In the genomic region with DNA sequence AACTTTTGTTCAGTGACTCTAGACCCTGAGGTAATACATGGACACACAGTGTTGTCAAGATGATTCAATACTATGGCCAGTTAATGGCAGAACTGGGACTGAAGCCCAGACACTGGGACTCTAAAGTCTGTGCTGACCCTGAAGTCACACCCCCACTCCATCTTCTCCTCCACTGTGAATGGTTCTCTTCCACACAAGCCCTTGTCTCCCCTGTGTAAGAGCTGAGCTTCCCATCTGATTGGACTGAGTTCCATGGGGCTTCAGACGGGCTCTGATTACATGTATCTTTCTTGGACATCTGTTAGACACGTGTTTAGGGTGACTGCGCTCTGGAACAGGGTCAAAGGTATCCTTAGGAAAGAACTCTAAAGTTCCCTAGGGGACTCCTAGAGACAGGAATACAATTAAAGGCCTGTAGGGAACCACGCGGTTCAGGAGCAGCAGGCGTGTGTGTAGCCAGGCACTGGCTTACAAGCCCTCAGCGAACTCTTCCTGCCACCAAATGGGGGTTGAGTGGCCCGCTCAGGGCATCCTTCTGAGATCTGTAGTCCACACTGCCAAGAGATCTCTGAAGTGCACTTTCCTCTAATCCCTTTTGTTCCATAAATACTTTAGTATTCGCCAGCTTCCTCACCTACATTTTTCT, we compare ENCODE assay signal across 18 mouse cellular contexts.
A peak's percentile ranks its signal among the peaks of the same experiment; 100 is the strongest.
DNase-seq lines count a peak whose midpoint lies in the region; ATAC-seq lines count a peak whose summit lies in the region.
"Had no signal": no experiment of that assay in that cellular context is flagged by ENCODE, and none has a peak within 500 bp of the region (broad histone marks: within the 10 kb centered on the region; RNA-seq: fewer than 3 reads in every experiment).

No protein-coding gene starts in this region.

- H3K4me1 ChIP-seq in heart, embryonic 11.5 days (ENCODE audit: control insufficient read depth, insufficient read depth, low read length), result no peaks in the 10 kb centered on the region
- H3K4me1 ChIP-seq in midbrain, embryonic 12.5 days, result no peaks in the 10 kb centered on the region
- no peaks in the 10 kb centered on the region for H3K4me1 ChIP-seq in midbrain, embryonic 15.5 days
- H3K4me1 ChIP-seq in liver, embryonic 12.5 days, result peaks cover 5% of the 10 kb centered on the region; the same call in 1 of the 2 replicates
- no peaks in the 10 kb centered on the region for H3K4me1 ChIP-seq in neural tube, embryonic 15.5 days
- H3K4me1 ChIP-seq: embryonic facial prominence, embryonic 15.5 days had no signal

- no peak; the same call in 1 of the 2 replicates for ATAC-seq in heart, embryonic 11.5 days (replicated peaks; ENCODE audit: insufficient number of reproducible peaks, low FRiP score, low TSS enrichment)
- 0 out of 2 replicates have a peak, but pooled peaks have one; percentile 6 for ATAC-seq in midbrain, embryonic 12.5 days (ENCODE audit: low FRiP score, low read depth)
- ATAC-seq in midbrain, embryonic 15.5 days (replicated peaks), result no peak
- ATAC-seq in liver, embryonic 12.5 days, result peak; percentile 67
- peak; percentile 43 for ATAC-seq in neural tube, embryonic 15.5 days (ENCODE audit: low FRiP score)
- ATAC-seq: forebrain, embryonic 16.5 days had no signal

- H3K4me2 ChIP-seq in heart, embryonic 11.5 days, result no peak overlapping the region
- H3K4me2 ChIP-seq in midbrain, embryonic 12.5 days (replicated peaks), result no peak overlapping the region
- H3K4me2 ChIP-seq in midbrain, embryonic 15.5 days, result no peak overlapping the region
- H3K4me2 ChIP-seq in liver, embryonic 12.5 days, result no peak overlapping the region
- no peak overlapping the region for H3K4me2 ChIP-seq in neural tube, embryonic 15.5 days
- H3K4me2 ChIP-seq: embryonic facial prominence, embryonic 15.5 days; heart, embryonic 12.5 days had no signal

- H3K9ac ChIP-seq in heart, embryonic 11.5 days (ENCODE audit: low read depth, low read length), result no peak overlapping the region
- H3K9ac ChIP-seq in midbrain, embryonic 12.5 days (replicated peaks), result no peak overlapping the region
- H3K9ac ChIP-seq in midbrain, embryonic 15.5 days, result no peak overlapping the region
- H3K9ac ChIP-seq in liver, embryonic 12.5 days, result no peak overlapping the region
- H3K9ac ChIP-seq in neural tube, embryonic 15.5 days (replicated peaks), result no peak overlapping the region
- H3K9ac ChIP-seq: embryonic facial prominence, embryonic 15.5 days; heart, embryonic 12.5 days had no signal

- no peak overlapping the region for H3K27ac ChIP-seq in heart, embryonic 11.5 days (ENCODE audit: low read depth, low read length)
- H3K27ac ChIP-seq in midbrain, embryonic 12.5 days (replicated peaks), result no peak overlapping the region
- no peak overlapping the region for H3K27ac ChIP-seq in midbrain, embryonic 15.5 days
- H3K27ac ChIP-seq in liver, embryonic 12.5 days, result no peak overlapping the region
- H3K27ac ChIP-seq in neural tube, embryonic 15.5 days (replicated peaks), result no peak overlapping the region
- H3K27ac ChIP-seq: embryonic facial prominence, embryonic 15.5 days had no signal

- H3K36me3 ChIP-seq in heart, embryonic 11.5 days (ENCODE audit: control insufficient read depth, insufficient read depth, low read length), result no peaks in the 10 kb centered on the region
- H3K36me3 ChIP-seq in midbrain, embryonic 12.5 days, result no peaks in the 10 kb centered on the region
- no peaks in the 10 kb centered on the region for H3K36me3 ChIP-seq in midbrain, embryonic 15.5 days (replicated peaks)
- no peaks in the 10 kb centered on the region for H3K36me3 ChIP-seq in liver, embryonic 12.5 days
- H3K36me3 ChIP-seq in neural tube, embryonic 15.5 days, result no peaks in the 10 kb centered on the region
- H3K36me3 ChIP-seq: embryonic facial prominence, embryonic 15.5 days; heart, embryonic 12.5 days had no signal

- H3K9me3 ChIP-seq in heart, embryonic 11.5 days (replicated peaks; ENCODE audit: control insufficient read depth, low read length), result no peaks in the 10 kb centered on the region
- H3K9me3 ChIP-seq in midbrain, embryonic 12.5 days, result no peaks in the 10 kb centered on the region
- no peaks in the 10 kb centered on the region for H3K9me3 ChIP-seq in midbrain, embryonic 15.5 days
- H3K9me3 ChIP-seq in liver, embryonic 12.5 days (replicated peaks), result no peaks in the 10 kb centered on the region
- H3K9me3 ChIP-seq in neural tube, embryonic 15.5 days (replicated peaks), result no peaks in the 10 kb centered on the region
- H3K9me3 ChIP-seq: embryonic facial prominence, embryonic 15.5 days; heart, embryonic 12.5 days had no signal

- WGBS in heart, embryonic 11.5 days (ENCODE audit: insufficient replicate concordance), result 63% methylated on average over 9 of the region's 9 CpGs
- 68% methylated on average over 9 of the region's 9 CpGs for WGBS in midbrain, embryonic 12.5 days
- WGBS in midbrain, embryonic 15.5 days, result 59% methylated on average over 9 of the region's 9 CpGs
- 62% methylated on average over 9 of the region's 9 CpGs for WGBS in liver, embryonic 12.5 days (ENCODE audit: insufficient replicate concordance)
- WGBS in neural tube, embryonic 15.5 days, result 63% methylated on average over 9 of the region's 9 CpGs

- H3K27me3 ChIP-seq in heart, embryonic 11.5 days (ENCODE audit: control insufficient read depth, insufficient read depth, low read length), result no peaks in the 10 kb centered on the region
- no peaks in the 10 kb centered on the region for H3K27me3 ChIP-seq in midbrain, embryonic 12.5 days
- no peaks in the 10 kb centered on the region for H3K27me3 ChIP-seq in midbrain, embryonic 15.5 days (replicated peaks)
- no peaks in the 10 kb centered on the region for H3K27me3 ChIP-seq in liver, embryonic 12.5 days (replicated peaks)
- H3K27me3 ChIP-seq in neural tube, embryonic 15.5 days (replicated peaks), result no peaks in the 10 kb centered on the region
- H3K27me3 ChIP-seq: embryonic facial prominence, embryonic 15.5 days; heart, embryonic 12.5 days had no signal

- no peak overlapping the region for H3K4me3 ChIP-seq in heart, embryonic 11.5 days (ENCODE audit: low read depth, low read length)
- H3K4me3 ChIP-seq in midbrain, embryonic 12.5 days, result no peak overlapping the region
- H3K4me3 ChIP-seq in midbrain, embryonic 15.5 days, result no peak overlapping the region
- no peak overlapping the region for H3K4me3 ChIP-seq in liver, embryonic 12.5 days
- no peak overlapping the region for H3K4me3 ChIP-seq in neural tube, embryonic 15.5 days (replicated peaks)
- H3K4me3 ChIP-seq: embryonic facial prominence, embryonic 15.5 days; heart, embryonic 12.5 days had no signal

- peak; percentile 85 for DNase-seq in heart, adult 11 months
- no peak for DNase-seq in layer of hippocampus, postnatal 25 days (ENCODE audit: extremely low spot score in 1 of 2, low spot score in 1 of 2)
- no peak for DNase-seq in thymus, postnatal 25 days
- DNase-seq: adrenal gland, postnatal 25 days; cerebellum, adult 9-11 months; heart, postnatal 36 days; kidney, adult 11 months; kidney, postnatal 25 days; retina, postnatal 1 day; thymus, postnatal 36 days had no signal

Comparison
In these comparisons a context has a peak if more than half of its experiments do, and no peak if none do; other contexts are left out.
1. ATAC-seq: peak in midbrain, embryonic 12.5 days (single experiment), liver, embryonic 12.5 days (single experiment) and neural tube, embryonic 15.5 days (single experiment); none in heart, embryonic 11.5 days (single experiment) and midbrain, embryonic 15.5 days (single experiment).